Mouse (Mus musculus): ENCODE measurements around the gene Rpp25.
A peak's percentile ranks its signal among the peaks of the same experiment; 100 is the strongest.

The Rpp25 gene

DNA sequence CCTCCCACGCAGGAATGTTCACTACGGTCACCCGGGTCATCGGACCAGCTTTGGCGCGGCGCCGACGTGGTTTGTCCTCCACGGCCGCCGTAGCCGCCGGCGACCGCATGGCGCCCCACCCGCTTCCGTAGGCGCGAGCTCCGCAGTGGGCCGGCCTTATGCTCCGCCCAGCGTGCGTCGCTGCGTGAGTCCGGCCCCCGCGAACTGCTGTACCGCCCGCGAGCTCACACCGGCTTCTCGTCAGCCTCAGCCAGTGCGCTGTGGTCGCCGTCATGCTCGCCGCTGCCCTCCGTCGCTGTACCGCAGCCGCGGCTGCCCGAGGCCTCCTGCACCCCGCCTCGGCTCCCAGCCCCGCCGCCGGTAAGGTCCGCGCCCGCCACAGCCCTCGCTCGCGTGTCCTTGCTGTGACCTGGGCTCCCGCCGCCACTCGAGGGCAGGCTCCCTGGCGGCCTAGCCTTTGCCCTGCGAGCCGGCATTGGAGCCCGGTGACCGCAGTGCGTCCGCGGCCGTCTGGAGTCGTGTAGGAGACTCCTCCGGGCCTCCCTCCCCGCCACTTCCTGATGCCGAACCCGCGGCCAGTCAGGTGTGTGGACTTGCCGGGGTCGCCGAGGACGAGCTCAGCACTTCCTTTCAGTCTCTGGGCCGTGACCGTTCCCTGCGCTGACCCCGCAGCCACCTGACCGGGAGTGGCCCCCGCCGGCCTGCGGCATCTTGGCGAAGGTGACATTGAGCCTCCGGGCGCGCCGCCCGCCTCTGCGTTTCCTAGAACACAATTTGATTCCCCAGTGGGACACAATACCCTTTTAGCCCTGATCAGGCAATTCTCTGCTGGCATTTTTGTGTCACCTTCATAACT is 17.5 kb downstream of the Rpp25 start, which contains the start of gene Cox5a:
TSS of gene Cox5a (plus strand) at position 219 of the 856 bp plus-strand sequence.
- peak; percentile 96 for DNase-seq (ENCODE audit: low read depth)

DNA sequence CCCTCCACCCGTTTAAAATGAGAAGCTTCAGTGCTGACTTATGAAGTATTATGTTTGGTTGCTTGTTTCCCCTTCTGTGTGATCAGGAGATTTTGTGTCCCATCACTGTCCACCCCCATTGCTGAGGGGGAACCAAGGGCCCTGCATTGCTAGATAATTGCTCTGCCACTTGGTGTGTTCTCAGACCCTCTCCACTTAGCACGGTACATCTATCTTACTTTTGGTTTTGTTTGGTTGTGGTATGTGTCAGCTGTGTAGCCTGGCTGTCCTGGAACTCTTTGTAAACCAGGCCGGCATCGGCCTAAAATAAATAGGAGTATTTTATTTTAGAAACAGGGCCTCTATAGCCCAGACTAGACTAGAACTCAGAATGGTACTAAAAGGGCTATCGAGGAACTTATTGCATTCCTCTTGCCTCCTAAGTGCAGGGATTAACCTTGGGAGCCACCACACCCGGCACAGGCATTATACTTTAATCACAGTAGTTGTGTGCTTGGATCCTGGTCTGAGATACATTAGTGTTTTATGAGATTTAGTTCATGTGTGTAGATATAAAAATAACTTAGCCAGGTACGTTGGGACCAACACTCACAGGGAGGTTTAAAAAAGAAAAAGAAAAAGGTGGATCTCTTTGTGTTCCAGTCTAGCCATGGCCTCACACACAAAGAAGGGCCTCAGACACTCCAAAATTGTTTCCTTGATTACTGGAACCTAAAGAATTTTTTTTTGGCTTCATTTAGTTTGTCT is 18.5 kb downstream of the Rpp25 start:
- DNase-seq (ENCODE audit: low read depth): no peak

DNA sequence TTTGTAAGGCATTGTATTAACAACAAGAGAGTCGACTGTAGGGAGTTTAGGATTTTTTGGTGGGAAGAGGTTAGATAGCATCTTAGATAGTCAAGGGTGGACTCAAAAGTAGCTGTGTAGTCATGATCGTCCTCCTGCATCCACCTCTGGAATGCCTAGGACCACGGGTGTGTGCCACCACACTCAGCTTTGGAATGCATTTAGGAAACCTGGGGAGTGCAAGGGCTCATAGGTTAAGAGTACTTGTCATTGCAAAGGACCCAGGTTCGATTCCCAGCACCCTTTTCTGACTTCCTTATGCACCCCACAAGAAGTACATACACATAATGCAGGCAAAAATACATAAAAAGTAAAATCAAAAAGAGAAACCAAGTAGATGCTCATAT is 19.0 kb downstream of the Rpp25 start:
- DNase-seq (ENCODE audit: low read depth): no peak

DNA sequence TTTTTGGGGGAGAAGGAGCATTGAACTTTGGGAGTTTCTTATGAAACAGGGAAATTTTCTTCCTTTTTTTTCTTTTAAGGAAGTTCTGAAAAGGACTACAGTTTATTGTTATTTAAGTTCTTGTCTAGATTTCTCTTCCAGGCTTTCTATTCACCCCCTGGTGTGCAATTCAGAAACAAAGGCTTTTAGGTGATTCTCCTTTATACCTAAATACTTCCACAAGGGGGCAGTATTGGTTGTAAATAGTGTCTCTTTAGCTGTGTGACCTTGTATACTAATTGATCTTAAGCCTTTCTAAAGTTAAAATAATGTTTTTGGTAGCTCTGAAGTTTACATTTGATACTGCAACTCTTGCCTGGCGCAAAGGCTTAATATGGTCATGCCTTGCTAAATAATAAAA is 19.9 kb downstream of the Rpp25 start:
- peak; percentile 56 for DNase-seq (ENCODE audit: low read depth)

DNA sequence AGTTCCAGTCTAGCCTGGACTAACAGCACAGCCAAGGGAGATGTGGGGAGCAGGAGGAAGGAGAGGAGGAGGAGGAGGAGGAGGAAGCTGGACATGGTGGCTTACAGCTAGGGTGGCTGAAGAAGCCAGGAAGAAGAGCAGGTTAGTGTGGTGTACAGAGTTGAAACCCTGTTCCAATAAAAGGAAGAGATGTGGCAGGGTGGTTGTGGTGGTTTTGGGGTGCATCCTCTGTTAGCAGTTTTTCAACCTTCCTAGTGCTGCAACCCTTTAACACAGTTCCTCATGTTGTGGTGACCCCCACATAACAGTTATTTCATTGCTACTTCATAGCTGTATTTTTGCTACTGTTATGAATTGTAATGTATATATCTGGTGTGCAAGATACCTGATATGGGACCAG is 20.6 kb downstream of the Rpp25 start:
- DNase-seq (ENCODE audit: low read depth): no peak

DNA sequence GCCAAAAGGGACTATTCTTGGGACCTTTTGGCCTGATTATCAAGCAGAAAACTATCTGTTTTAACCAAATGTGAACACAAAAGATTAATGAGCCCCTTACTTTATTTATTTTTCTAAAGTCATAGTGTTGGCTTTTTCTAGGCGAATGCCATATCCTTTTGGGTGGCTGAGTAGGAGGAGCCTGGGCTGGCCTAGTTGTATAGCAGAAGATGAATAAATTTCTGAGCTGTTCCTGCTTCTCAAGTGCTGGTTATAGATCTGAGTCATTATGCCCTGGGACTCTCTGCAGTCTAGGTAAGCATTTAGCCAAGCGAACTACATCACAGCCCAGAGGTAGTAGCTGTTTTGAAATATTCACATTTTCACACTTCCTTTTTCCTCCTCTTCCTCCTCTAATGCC is 21.7 kb downstream of the Rpp25 start:
- DNase-seq (ENCODE audit: low read depth): peak; percentile 9

DNA sequence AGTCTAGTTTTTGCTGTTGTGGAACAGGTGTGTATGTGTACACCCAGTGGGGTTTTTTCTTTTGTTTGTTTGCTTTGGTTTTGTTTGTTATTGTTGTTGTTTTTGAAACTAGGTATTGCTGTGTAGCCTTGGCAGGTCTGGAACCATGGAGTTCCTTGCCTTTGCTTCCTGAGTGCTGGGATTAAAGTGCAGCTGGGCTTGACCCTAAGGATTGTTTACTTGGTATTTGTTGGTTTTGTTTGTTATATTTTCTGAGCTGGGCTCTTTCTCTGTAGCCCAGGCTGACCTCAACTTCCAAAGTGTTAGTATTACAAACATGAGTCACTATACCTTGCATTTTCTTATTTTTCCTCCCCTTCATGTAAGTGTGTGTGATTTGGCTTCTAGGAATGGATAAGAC is 22.6 kb downstream of the Rpp25 start:
- no peak for DNase-seq (ENCODE audit: low read depth)

DNA sequence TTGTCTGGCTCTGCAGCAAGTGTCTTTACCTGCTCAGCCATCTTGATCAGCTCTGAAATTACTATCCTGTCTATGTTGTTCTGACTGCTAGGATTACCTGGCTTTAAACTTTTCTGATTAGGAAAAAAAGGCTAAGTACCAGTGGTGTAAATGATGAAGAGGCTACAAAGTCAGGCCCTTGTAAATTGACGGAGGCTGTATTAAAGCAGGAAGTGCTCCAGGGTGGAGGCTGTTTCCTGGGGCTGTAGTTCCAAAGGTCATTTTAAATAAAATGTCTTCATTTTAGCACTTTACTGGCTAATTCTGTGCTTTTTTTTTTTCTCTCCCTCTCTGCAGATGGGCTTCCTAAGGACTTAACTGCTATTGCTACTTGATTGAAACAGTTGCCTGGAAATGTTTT is 28.1 kb downstream of the Rpp25 start:
- DNase-seq (ENCODE audit: low read depth): no peak

DNA sequence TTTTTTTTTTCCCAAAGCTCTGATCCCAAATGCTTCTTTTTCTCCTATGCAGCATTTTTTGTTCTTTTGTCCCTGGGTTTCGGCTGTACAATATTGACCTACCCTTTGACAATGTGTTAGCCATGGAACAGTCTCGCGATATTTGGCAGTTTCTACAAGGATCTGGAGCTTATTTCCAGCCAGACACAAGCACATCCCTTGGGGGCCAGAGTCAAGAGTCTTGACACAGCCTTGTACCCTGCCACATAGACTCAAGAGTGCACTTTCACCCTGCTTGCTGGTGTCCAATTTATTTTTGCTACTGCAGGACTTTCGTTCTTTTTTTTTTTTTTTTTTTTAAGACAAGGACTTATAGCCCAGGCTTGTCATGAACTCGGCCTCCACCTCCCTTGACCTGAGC is 32.5 kb downstream of the Rpp25 start:
- DNase-seq (ENCODE audit: low read depth): no peak

DNA sequence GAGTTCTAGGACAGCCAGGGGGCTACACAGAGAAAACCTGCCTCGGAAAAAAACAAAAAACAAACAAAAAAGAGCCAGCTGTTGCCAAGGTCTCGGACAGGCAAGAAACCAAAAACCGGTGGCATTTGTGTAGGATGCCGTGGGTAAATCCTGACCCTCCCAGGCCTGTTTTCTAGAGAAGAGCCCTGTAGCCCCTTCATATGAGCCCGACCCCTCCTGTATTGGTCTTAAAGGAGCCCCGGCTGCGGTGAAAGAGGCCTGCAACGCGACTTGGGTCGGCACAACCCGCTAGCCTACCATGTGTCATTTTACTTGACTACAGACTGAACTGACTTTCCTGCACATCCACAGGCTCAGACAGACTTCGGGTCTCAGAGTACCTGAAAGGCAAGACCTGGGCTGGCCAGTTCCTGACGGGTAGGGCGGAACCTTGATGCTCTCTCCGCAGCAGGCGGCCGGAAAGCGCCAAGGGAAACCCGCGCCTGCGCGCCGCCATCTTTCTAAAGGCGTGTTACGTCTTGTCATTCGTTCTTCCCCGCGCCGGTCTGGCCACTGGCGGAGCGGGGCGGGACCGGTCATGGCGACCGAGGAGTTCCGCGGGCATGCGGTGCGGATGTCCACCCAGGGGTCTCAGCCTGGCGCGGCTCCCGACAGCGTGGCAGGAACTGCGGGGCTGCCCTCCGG is 33.4 kb downstream of the Rpp25 start, which contains the start of gene Fam219b:
TSS of gene Fam219b (plus strand) at position 485 of the 684 bp plus-strand sequence.
- DNase-seq (ENCODE audit: low read depth): peak; percentile 91

DNA sequence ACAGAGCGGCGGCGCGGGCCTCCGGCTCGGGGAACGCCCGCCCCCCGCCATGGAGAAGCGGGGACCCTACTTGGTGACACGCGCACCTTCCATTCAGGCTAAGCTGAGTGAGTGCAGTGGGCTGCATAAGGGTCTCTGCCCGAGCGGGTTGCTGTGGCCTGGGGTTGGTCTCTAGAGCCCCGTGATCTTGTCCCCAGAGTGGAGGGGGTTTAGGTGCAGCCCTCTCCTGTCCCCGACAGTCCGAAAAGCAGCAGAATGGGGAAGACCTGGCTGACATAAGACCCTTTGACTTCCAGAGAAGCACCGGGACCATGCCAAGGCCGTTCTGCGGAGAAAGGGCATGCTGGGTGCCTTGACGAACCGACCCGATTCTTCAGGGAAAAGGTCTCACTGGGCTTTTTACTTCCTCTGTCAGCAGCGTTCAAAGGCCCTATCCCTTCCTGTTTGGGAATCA is 33.9 kb downstream of the Rpp25 start:
- DNase-seq (ENCODE audit: low read depth): peak; percentile 29

DNA sequence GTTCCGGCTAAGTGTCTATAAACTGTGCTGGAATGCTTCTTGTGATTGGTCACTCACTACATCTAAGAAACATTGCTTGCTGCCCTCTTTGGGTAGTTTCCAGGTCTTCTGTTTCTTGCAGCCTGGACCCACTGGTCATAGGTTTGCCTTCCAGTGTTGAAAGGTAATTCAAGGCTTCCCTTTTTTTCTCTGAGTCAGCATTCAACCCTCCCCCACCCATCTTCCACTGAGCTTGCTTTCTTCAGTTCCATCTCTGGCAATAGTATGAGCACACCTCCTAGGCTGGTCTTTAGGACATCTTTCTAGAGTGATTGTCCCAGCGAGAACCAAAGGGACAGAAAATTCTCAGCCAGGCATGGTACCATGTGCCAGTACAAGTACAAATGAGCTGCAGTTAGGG is 35.7 kb downstream of the Rpp25 start:
- no peak for DNase-seq (ENCODE audit: low read depth)

DNA sequence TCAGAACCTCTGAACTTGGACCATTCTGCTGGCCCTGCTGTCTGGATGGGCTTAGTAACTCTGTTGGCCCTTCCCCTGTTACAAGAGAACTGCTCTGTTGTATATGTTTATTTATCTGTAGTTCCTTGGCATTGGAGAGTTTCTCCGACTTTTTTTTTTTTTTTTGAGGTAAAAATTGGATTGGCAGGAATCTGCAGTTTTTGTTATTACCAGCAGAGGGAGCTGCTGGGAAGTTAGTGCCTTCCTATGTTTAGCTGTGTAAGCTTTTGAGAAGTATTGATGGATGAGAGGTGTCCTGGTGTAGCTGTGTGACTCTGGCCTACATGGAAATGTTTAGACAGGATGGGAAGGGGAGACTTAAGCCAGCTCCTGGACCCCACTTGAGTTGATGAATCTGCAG is 37.5 kb downstream of the Rpp25 start:
- DNase-seq (ENCODE audit: low read depth): peak; percentile 83

DNA sequence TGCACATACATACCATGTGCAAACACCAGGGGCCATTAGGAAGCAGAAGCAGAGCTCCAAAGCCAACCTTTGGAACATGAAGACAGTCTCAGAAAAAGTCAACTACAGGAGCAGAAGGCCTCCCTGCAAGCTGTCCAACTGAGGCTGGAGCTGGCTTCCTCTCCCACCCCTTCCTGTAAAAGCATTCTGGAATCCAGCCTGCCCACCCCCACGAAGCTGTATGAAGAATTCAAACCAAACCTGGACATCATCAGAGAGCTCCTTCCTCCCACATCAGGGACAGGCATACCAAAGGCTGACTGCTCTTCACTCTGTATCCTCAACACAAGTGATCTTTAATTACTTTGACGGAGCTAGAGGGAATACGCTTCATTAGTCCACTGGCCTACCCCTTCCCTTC is 40.1 kb downstream of the Rpp25 start:
- no peak for DNase-seq (ENCODE audit: low read depth)

DNA sequence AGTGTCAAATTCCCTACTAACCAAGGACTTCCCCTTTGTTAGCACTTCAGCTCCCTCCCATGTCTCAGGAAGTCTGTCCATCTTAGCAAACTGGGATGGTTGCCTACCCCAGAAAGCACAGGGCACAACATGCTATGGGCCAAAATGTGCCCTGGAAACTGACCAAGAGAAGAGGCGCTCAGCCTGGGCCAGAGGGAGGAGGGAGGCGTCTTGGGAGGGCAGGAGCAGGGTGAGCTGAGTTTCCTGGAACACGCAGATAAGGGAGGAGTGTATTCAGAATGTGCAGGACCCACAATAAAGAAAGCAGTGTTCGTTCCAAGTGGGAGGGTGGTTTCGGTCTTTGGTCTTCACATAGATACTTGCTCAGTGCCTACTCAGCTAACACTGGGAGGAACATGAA is 43.5 kb downstream of the Rpp25 start:
- peak; percentile 20 for DNase-seq (ENCODE audit: low read depth)

DNA sequence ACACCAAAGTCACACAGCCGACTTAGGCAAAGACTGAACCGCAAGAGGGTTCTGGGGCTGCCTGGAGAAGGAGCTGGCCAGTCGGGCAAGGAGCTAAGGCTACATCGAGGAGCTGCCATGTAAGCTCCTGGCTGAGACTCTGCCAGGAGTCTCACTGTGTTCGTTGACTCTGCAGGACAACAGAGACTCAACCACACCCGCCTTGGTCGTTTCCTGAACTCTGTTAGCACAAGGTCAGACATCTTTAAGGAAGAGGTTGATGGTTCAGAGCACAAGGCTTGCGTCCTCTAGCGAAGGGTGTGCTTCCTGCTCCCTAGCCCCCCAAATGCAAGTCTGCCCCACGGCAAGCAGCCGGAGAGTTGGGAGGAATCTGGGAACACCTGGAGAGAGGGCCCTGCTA is 44.0 kb downstream of the Rpp25 start:
- no peak for DNase-seq (ENCODE audit: low read depth)

DNA sequence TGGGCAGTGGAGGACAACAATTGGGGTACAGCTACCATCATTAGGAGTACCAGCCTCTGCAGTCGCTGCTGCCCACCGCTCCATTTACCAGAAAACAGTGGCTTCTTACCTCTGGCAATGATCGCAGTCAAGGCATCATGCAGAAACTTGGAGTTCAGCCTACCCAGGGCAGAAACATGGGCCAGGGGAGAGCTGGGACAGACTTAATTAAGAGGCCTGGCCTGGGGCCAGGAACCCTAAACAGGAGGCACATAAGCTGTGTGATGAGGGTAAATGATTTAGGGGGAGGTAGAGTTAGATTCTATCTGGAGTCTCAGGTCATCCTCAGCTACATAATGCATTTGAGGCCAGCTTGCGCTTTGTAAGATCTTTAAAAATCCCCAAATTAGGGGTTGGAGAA is 45.4 kb downstream of the Rpp25 start:
- no peak for DNase-seq (ENCODE audit: low read depth)

DNA sequence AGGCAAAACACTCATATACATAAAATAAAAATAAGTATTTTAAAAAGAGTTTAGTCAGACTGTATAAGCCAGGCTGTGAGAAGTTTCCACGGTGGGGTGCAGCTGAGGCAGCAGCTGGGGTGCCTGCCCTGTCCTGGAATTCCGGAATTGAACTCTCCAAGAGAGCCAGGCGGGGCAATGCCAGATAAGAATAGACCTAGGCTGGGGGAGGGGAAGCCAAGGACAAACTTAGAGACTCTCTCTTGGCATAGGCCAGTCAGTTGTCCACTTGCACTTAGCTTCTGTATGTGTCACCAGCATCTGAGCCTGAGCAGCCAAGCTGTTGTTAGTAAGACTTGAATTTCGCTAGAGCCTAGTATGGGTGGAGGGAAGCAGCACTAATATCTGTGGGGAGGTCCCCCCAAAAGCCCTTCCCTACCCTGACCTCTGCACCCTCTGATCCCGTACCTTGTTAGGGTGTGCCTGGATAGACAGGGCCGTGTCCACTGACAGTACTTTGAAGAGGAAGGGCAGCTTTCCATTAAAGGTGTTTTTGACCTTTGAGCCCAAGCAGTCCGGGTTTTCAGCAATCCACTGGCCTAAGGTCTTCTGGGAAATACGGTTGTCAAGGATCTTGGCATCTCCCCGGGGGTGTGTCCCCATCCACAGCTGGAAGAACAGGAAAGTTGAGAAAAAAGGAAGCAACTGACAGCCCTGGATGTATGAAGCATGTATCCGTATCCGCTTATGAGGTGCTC is 46.5 kb downstream of the Rpp25 start:
- DNase-seq (ENCODE audit: low read depth): no peak

DNA sequence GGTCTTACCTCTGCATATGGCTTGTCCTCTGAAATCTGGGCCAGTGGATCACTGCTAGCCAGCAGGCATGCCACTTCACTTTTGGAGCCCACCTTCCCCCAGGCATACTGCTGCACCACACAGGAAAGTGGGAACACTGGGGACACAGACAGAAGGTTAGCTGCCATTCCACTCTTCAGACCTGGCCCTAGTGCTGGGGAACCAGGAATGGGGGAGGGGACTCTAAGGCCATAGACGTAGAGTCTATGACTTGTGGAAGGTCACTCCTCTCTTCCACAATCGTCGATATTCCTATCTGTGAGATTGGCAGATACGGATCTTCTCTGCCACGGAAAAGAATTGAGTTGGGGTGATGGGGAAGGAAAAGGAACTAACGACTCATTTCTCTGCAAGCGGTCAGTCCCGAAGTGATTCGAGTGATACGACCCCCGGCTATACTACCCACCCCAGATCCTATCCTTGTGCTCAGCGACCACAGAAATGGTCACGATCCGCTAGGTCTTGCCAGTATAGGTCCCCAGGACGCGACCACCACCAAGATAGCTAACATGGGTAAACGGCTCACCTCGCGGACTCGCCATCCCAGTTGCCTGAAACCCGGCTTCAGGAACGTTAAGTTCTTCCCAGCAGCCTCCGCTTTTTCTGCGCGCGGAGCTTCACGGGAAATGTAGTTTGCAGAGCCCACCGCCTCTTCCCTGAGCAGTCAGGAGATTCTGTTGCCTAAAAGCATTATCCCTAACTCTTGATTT is 48.5 kb downstream of the Rpp25 start, which contains the start of gene Mpi:
TSS of gene Mpi (minus strand) at position 625 of the 749 bp plus-strand sequence.
- peak; percentile 78 for DNase-seq (ENCODE audit: low read depth)

DNA sequence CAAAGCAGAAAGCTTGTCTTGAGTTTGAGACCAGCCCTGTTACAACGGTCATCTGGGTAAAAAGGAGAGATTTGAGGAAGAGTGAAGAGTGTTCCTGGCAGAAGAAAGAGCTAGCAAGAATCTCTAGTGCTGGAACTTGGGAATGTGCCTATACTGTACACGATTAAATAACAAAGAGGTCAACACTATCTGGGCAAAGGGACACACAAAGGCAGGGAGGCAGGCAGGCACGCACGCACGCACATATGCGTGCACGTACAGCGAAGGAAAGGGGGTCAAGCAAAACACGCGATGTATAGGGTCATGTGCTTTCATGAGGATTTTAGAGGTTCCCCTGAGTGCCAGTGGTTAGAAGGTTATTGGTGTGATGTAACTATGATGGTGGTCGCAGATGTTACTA is 49.3 kb downstream of the Rpp25 start:
- no peak for DNase-seq (ENCODE audit: low read depth)

DNA sequence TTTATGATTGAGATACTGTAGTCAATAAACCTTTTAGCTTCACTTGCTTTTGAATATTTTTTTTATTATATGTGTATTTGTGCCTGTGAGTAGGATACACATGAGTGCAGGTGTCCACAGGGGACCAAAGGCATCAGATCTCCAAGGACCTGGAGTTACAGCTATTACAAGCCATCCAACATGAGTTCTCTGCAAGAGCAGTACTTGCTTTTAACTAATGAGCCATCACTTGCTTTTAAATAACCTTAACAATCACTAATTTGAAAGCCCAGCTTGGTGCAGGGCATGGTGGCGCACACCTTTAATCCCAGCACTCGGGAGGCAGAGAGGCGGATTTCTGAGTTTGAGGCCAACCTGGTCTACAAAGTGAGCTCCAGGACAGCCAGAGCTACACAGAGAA is 50.9 kb downstream of the Rpp25 start:
- DNase-seq (ENCODE audit: low read depth): no peak

Data from NIH3T3 (cell line).